Mouse (Mus musculus) erythroid progenitor cell, adult 5-6 weeks (primary cell): ENCODE data around the gene Pcsk1n. TPM values are rescaled to one million over a fixed set of nuclear protein-coding genes. Genes with fewer than 3 reads are reported as not detected.
"Not testable (repeated sequence)": the region's sequence is repeated elsewhere in the genome, so short reads cannot be mapped to it uniquely, and the experiment has no call there.

Source experiments
- ATAC-seq: replicated peaks from 2 replicates; pipeline ENCODE4 v1.8.0; 2016; ENCODE audit warnings: moderate number of reproducible peaks, mild to moderate bottlenecking, moderate TSS enrichment, inconsistent platforms; ENCODE audit not compliant: poor library complexity, low FRiP score, severe bottlenecking
- total RNA-seq, 2 experiments: library from RNA; stranded (forward) in 1 of 2; stranded (reverse) in 1 of 2; fragments of 150-400 nt in 1 of 2; fragments of 186-747, 209-891 nt in 1 of 2; gene quantifications; 2 replicates each; pipeline versions ENCODE4 v1.2.3 to v1.2.4; 2015 to 2017; ENCODE audit warnings: low replicate concordance in 2 of 2

The Pcsk1n gene
- not detected in 2 replicates for total RNA-seq (2015; ENCODE audit: low replicate concordance)
- not detected in 2 replicates for total RNA-seq (2017; ENCODE audit: low replicate concordance)

DNA sequence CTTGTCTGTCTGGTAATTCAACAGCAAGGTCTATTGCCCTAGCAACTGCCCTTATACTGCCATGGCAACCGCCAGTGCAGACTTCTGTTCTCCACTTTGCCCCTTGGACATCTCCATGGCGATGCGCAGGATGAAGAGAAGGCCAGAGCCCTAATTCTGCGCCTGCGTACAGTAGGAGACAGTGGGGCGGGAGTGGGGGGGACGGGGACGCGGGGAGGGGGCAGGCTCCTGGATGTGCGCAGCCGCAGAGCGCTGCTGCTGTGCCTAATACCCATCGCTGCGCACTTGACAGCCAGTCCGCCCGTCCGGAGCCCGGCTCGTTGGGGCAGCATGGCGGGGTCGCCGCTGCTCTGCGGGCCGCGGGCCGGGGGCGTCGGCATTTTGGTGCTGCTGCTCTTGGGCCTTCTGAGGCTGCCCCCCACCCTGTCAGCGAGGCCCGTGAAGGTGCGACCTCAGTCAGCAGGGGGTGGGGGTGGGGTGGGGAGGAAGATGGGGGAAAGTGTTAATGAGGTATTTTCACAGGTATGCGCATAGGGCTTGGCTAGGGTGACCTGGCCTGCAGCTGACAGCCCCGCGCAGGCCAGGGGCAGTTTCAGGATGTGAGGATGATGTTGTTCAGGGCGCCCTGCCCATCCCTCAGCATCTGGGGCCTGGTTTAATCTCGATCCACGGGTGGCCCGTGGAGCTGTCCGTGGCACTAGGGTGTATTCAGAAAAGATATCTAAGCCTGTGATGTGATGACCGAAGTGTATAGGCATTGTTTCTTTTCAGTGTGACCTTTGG, at the start of gene Pcsk1n:
TSS of gene Pcsk1n (plus strand) at position 222 of the 783 bp plus-strand sequence.
- no peak for ATAC-seq

DNA sequence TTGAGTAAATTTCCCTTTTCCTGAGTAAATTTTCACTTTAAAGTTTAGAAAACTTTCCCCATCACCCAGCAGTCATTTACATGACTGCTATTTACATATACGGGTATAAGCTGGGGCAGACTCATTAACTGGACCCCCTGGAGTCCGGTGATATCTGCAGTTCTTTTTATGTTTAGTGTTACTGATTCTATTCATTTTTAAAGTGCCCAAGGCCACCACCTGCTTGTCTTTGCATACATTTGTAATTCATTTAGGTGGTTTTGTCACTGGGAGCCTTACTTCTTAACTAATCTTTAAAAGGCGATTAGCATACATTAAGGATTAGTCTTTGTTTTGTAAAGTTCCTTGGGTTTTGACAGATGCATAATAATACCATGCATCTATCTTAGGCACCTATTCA, 49.8 kb upstream of the Pcsk1n start:
- ATAC-seq, result no peak

DNA sequence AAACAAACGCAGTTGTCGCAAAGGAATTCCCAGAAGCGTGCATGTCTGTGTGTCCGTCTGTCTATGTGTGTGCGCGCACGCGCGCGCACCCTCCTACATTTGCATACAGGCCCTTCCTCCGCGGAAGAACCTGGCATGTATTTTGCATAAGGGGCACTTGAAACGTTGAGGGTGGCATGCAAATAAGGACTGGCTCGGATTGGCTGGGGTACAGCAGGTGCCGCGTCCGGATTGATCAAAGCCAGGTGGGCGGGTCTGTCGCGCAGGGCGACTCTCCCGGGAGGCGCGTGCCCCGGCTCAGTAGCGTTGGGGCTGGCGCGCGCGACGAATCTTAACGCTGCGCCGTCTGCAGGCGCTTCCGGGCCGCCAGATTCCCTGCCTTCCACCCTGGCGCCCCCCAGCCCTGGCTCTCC, 41.6 kb upstream of the Pcsk1n start, which contains the start of gene Pim2:
TSS of gene Pim2 (plus strand) at position 256 of the 413 bp plus-strand sequence.
- peak; percentile 91 for ATAC-seq

DNA sequence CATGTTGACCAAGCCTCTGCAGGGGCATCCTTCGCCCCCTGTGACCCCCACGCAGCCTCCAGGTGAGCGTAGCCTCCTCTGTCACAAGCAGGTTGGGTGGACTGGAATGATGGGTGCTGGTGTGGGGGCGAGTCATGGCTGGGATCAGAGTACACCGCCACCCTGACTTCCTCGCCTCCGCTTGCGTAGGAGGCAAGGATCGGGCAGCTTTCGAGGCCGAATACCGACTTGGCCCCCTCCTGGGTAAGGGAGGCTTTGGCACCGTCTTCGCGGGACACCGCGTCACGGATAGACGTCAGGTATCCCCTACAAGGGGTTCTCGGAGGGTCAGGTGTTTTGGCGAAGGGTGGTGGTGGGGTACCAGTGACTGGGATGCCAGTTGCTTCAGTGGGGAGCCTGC, 41.1 kb upstream of the Pcsk1n start:
- ATAC-seq, result no peak

DNA sequence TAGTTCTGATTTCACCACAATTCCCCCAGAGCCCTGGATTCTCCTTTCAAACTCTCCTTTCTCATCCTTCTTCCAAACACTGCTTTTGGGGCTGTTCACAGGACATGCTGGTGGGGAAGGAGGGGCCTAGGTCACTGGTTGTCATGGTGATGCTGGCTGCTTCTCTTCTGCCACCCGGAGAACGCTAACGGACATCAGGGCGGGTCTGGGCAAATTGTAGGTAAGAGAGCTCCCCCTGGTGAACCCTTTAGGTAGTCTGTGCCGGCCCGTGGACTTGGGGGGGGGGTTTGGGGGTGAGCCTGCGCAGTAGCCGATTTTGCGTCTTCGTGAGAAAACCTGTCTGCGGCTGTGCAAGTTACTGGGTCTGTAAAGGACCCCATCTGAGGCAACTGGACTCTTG, 39.8 kb upstream of the Pcsk1n start:
- no peak for ATAC-seq

DNA sequence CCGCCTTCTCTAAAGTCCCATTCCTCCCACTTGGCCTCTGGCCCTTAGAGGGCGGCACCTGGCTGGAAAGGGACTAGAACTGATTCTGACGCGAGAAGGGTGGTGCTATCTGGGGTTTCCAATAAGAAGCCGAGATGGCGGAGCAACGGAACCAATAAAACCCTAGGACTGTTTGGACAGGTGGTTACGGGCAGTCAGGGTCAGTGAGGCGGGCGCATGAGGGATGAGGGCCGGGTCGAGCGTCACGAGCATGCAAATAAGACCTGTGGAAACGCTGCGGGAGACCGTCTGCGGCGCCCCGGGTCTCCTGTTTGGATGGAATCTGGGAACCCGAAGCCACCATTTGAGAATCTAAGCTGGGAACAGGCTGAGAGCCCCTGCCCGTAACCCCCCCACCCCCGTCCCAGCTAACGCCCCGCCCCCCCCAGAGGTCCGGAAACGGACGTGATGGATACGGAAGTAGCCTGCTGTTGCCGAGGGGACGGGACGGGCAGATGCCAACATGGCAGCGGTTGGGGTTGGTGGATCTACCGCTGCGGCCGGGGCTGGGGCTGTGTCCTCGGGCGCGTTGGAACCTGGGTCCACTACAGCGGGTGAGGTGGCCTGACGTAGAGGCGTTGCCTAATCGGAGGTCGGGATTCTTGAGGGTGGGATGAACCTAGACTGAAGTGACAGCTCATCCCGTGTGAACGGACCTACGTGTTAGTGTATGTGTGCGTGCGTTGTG, 35.6 kb upstream of the Pcsk1n start, which contains the start of gene Slc35a2:
TSS of gene Slc35a2 (plus strand) at position 188 of the 727 bp plus-strand sequence.
- ATAC-seq, result peak; percentile 90

DNA sequence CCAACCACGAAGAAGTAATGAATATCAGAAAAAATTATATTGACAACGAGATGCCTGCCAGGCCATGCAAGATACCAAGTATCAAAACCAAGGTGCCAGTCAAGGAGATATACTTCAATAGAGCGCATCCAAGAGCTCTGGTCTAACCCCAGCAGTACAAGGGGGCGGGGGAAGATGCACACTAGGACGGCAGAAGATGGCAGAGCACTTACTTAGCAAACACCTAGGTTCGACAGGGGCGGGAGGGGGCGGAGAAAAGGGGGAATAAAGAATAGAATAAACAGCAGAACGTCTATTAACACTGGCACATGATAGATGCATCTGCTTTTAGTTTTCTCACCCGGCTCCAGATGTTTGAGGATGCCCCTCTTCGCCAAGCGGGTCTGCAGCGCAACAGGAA, 21.4 kb upstream of the Pcsk1n start:
- no peak for ATAC-seq

DNA sequence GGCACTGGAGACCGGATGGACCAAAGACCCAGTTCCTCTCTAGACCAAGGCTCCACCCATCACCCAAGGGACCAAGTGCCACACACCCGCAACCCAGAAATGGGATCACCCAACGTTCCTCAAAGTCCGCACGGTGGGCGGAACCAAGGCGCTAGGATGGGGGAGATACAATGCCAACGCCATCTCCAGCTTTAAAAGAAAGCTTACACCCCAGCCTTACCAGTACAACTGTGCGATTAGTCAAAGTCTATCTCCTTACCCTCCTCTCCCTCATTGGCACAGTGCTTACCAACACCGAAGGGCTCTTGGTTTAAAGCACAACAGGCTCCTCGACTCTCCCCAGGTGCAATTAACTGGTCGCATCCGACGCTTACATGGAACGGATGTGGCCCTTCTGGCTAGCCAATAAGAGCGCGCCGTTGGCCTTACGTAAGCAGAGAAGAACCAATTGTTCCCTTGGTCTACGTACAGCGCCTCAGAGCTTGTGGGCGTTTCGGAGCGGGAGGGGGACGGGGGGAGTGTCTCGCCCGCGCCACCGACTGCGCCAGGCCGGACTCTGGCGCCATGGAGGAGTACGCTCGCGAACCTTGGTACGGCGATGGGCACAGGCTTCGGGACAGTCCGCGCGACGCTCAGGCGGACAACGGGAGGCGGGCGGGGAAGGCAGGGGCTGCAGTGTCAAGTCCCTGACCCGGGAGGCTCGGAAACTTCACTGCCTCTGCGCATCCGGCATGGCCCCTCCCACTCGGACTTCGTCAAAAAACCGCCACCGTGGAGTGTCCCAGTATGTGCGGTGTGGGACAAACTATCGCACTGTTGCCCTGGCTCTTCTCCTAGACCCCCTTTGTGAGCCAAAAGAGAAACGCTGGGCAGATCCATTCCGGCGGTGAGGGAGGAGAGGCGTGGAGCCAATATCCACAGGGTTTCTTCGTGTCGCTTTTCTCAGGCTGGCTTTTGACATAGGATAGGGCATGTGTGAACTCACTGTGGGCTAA, 20.4 kb upstream of the Pcsk1n start, which contains the start of the genes Pqbp1 and Timm17b:
TSS of gene Pqbp1 (minus strand) at position 390 of the 995 bp plus-strand sequence.
TSS of gene Timm17b (plus strand) at position 478 of the 995 bp plus-strand sequence.
- peak; percentile 96 for ATAC-seq

DNA sequence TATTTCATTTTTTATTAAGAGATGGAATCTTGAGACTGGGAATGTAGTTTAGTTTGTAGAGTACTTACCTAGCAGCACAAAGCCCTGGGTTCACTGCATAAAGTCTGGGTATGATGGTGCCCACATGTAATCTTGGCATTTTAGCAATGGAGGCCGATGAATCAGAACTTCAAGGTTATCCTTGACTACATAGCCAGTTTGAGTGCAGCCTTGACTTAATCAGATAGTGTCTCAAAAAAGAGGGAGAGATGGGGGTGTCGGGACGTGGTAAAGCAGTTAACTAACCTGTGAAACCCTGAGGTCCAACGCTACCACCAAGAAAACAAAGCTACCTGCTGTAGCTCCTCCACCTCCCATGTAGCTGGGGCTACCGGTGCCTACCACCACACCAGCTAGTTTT, 15.2 kb upstream of the Pcsk1n start:
- no peak for ATAC-seq

DNA sequence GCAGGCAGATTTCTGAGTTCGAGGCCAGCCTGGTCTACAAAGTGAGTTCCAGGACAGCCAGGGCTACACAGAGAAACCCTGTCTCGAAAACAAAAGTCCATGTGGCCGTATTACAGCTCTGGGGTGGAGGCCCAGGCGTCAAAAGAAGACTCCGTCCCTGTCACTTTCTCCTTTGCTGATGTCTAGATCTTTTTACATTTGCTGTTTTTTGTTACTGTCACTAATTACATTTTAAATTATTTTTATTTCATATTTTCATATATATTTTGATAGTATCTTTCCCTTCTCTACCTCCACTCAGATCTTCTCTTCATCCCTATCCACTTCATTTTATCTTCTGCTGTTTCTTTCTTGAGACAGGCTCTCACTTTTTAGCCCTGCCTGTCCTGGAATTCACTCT, 11.9 kb upstream of the Pcsk1n start, which contains the start of gene Gm10491:
TSS of gene Gm10491 (minus strand) at position 101 of the 400 bp plus-strand sequence.
- ATAC-seq, result no peak

DNA sequence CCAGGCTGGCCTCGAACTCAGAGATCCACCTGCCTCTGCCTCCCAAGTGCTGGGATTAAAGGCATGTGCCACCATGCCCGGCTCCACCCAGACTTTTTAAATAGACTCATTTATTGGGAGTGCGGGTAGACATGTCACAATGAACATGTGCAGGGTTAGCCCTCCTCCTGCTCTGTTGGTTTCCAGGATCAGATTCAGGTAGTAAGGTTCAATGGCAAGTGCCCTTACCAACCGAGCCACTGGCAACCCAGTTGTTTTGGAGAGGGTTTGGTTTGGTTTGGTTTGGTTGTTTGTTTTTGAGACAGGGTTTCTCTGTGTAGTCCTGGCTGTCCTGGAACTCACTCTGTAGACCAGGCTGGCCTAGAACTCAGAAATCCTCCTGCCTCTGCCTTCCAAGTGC, 10.4 kb upstream of the Pcsk1n start, which contains the start of gene Gm10490:
TSS of gene Gm10490 (plus strand) at position 301 of the 400 bp plus-strand sequence.
- ATAC-seq, result not testable (repeated sequence)

DNA sequence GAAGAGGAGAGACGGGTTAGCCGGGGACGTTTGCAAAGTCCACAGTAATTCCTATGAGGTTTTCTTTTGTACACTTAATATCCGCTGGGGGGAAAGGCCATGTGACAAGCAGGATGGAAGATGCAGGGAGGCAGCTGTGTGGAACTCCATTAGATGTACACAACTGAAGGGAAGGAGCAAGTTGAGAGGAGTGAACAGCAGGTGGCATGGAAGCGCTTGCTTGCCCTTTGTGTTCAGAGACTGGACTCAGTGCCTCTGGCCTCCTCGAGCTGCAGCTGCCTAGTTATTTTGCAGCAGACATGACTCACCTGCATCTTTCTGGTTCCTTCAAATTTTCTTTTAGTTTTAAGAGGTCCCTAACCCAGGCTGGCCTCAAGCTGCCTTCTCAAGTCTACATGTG, 9.1 kb upstream of the Pcsk1n start:
- no peak for ATAC-seq

DNA sequence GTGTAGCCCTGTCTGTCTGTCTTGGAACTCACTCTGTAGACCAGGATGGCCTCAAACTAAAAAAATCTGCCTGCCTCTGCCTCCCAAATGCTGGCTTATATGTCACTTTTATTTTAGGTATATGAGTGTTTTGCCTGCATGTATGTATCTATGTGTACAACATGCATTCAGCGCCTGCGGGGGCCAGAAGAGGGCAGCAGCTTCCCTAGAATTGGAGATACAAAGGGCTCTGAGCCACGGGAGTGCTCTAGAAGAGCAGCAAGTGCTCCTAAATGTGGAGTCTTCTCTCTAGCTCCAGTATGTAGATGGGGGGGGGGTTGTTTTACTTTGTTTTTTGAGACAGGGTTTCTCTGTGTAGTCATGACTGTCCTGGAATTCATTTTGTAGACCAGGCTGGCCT, 4.0 kb upstream of the Pcsk1n start:
- ATAC-seq, result peak; percentile 78; the same call in 1 of the 2 replicates

DNA sequence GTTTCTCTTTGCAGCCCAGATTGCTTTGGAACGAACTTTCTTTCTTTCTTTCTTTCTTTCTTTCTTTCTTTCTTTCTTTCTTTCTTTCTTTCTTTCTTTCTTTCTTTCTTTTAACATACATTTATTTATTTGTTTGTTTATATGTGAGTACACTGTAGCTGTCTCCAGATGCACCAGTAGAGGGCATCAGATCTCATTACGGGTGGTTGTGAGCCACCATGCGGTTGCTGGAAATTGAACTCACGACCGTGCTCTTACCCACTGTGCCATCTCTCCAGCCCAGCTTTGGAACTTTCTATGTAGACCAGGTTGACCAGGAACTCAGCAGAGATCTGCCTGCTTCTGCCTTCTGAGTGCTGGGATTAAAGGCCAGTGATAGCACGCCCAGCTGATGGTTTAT, 1.7 kb upstream of the Pcsk1n start:
- not testable (repeated sequence) for ATAC-seq

DNA sequence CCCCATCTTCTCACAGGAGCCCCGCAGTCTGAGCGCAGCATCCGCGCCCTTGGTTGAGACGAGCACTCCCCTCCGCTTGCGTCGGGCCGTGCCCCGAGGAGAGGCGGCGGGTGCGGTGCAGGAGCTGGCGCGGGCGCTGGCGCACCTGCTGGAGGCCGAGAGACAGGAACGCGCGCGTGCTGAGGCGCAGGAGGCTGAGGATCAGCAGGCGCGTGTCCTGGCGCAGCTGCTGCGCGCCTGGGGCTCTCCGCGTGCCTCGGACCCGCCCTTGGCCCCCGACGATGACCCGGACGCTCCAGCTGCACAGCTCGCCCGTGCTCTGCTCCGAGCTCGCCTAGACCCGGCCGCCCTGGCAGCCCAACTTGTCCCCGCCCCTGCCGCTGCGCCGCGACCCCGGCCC, 2.4 kb downstream of the Pcsk1n start:
- ATAC-seq, result no peak

DNA sequence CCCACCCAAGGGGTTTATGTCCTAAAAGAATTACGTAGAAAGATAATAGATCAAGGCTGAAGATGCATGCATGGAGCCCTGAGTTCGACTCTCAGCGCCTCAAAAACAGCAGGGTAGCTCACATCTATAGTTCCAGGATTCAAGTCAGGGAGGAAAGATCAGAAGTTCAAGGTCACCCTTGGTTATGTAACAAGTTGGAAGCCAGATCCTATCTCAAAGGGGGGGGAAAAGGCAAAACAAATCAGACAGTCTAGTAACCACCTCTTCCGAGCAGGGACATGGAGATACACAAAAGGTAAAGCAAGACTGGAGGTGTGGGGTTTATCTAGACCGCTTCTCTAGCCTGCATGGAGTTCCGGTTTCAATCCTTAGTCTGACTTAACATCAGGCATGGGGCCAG, 6.6 kb downstream of the Pcsk1n start:
- ATAC-seq, result no peak

DNA sequence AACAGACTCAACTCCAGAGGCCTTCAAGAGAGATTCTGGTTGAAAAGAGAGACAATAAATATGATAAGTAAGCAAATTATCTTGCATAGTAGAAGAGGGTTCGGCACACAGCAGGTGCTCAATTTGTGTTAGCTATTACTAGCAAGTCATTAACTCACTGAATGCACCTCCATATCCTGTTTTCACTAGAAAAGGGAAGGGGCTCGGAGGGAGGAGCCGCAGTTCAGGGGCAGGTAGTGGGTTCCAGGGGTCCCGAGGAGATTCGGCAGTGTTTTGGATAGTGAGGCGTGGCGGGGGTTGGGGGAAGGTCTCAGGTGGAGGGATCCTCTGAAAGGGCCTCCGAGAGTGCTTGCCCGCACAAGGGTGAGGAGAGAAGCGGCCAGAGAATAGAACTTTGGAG, 7.5 kb downstream of the Pcsk1n start:
- no peak for ATAC-seq

DNA sequence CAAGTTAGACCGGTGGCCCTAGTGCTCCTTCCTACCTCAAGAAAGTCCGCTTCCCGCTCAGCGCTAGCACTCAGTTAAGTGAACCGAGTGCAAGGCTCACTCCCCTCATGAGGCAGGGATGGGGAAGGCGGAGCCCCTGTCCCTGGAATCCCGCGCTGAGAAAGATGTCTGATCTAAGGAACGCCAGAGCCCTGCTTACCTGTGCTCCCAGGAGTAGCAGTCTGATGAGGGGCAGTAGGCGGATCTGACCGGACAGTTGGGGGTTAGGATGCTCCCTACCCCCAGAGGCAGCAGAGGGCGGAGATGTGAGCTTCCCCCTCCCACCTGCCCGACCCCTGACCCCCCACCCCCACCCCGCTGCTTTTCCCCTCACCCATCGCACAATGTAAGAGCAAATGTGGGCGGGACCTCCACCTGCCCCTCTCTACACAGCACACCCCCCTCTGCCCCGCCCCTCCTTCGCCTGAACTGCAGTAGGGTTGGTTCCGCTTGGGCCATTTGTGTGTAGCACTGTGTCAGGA, 8.7 kb downstream of the Pcsk1n start, which contains the start of gene Eras:
TSS of gene Eras (minus strand) at position 338 of the 521 bp plus-strand sequence.
- ATAC-seq, result no peak

DNA sequence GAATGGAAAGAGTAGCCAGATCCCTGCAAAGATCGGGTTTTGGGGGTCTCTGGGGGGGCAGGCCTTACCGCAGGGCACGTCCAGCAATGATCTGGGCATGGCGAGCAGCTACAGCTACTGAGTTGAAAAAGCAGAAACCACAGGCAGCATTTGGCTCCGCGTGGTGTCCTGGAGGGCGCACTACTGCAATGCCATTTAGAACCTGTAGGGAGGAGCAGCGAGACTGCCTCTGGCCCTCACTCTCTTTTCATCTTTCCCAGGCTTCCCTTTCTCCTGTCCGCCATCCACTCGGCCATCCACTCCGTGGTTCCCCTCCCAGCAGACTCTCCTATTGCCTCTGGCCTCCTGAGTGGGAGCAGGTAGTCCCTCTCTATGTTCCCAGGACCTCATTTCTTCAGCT, 17.3 kb downstream of the Pcsk1n start:
- ATAC-seq, result peak; percentile 79
